Mouse (Mus musculus): ENCODE results near the gene Ctu1. TPM values are rescaled to one million over a fixed set of nuclear protein-coding genes. Genes with fewer than 3 reads are reported as not detected.

Gene Ctu1
- 8.5 TPM for total RNA-seq (2023)

GRCm38 (mm10) chr7:43671809-43672580 lies at the start of gene Ctu1:
TSS of gene Ctu1 (plus strand) at chr7:43672016.

GRCm38 (mm10) chr7:43634500-43634899 lies 37.3 kb upstream of the Ctu1 start, which contains the start of gene Ceacam18:
TSS of gene Ceacam18 (plus strand) at chr7:43634707.

GRCm38 (mm10) chr7:43660002-43660401 lies 11.8 kb upstream of the Ctu1 start, which contains the start of gene Siglece:
TSS of gene Siglece (minus strand) at chr7:43660161.

GRCm38 (mm10) chr7:43690118-43690517 lies 18.3 kb downstream of the Ctu1 start, which contains the start of gene Klk14:
TSS of gene Klk14 (plus strand) at chr7:43690418.

GRCm38 (mm10) chr7:43712267-43712666 lies 40.5 kb downstream of the Ctu1 start, which contains the start of gene Klk13:
TSS of gene Klk13 (plus strand) at chr7:43712567.

Other genes starting within 250 kb of the Ctu1 start
- not detected for gene Lim2, start 244.3 kb upstream of the Ctu1 start, total RNA-seq (2023)
- gene Nkg7, start 234.9 kb upstream of the Ctu1 start, total RNA-seq (2023) = 209 TPM
- 2.4 TPM for gene Cldnd2, start 231.2 kb upstream of the Ctu1 start, total RNA-seq (2023)
- 27.5 TPM for gene Etfb, start 227.9 kb upstream of the Ctu1 start, total RNA-seq (2023)
- not detected for gene Gm45233, start 227.9 kb upstream of the Ctu1 start, total RNA-seq (2023)
- gene Vsig10l, start 208.9 kb upstream of the Ctu1 start, total RNA-seq (2023) = 0.89 TPM
- not detected for gene Iglon5, start 181.9 kb upstream of the Ctu1 start, total RNA-seq (2023)
- gene 4931406B18Rik, start 166.1 kb upstream of the Ctu1 start, total RNA-seq (2023) = not detected
- gene Cd33, start 127.6 kb upstream of the Ctu1 start, total RNA-seq (2023) = 1.0 TPM
- gene Zfp658, start 109.8 kb upstream of the Ctu1 start, total RNA-seq (2023) = 9.1 TPM
- 19.5 TPM for gene Zfp719, start 92.4 kb upstream of the Ctu1 start, total RNA-seq (2023)
- gene Zfp819, start 64.8 kb upstream of the Ctu1 start, total RNA-seq (2023) = not detected
- gene Ceacam18, start 37.3 kb upstream of the Ctu1 start, total RNA-seq (2023) = not detected
- gene Siglece, start 11.9 kb upstream of the Ctu1 start, total RNA-seq (2023) = 1.5 TPM
- gene Klk14, start 18.4 kb downstream of the Ctu1 start, total RNA-seq (2023) = not detected
- not detected for gene Klk13, start 40.6 kb downstream of the Ctu1 start, total RNA-seq (2023)
- not detected for gene Klk12, start 96.9 kb downstream of the Ctu1 start, total RNA-seq (2023)
- not detected for gene Klk11, start 102.6 kb downstream of the Ctu1 start, total RNA-seq (2023)
- not detected for gene Klk10, start 109.0 kb downstream of the Ctu1 start, total RNA-seq (2023)
- gene Klk9, start 119.9 kb downstream of the Ctu1 start, total RNA-seq (2023) = not detected
- gene Klk8, start 125.6 kb downstream of the Ctu1 start, total RNA-seq (2023) = 230 TPM
- 1.2 TPM for gene Klk7, start 139.3 kb downstream of the Ctu1 start, total RNA-seq (2023)
- not detected for gene Klk6, start 152.5 kb downstream of the Ctu1 start, total RNA-seq (2023)
- not detected for gene Klk5, start 170.0 kb downstream of the Ctu1 start, total RNA-seq (2023)
- not detected for gene Klk4, start 209.1 kb downstream of the Ctu1 start, total RNA-seq (2023)